Mouse (Mus musculus) adrenal gland, postnatal 10 days (tissue): Measurements from ENCODE around the gene Elavl1. TPM values are rescaled to one million over a fixed set of nuclear protein-coding genes. Genes with fewer than 3 reads are reported as not detected.

Experiments used
- DNase-seq: peaks from one replicate; pipeline ENCODE4 v3.0.0; 2021; ENCODE audit warnings: mixed read lengths
- total RNA-seq, 2 experiments: library from RNA; stranded (reverse); gene quantifications; 2 replicates each; pipeline ENCODE4 v1.2.3; 2021

The Elavl1 gene
- total RNA-seq, 2 experiments from 2014 or later, result 77.7 to 83.9 TPM

GRCm38 (mm10) chr8:4321031-4321430, 4.2 kb downstream of the Elavl1 start:
- no peak for DNase-seq

DNA sequence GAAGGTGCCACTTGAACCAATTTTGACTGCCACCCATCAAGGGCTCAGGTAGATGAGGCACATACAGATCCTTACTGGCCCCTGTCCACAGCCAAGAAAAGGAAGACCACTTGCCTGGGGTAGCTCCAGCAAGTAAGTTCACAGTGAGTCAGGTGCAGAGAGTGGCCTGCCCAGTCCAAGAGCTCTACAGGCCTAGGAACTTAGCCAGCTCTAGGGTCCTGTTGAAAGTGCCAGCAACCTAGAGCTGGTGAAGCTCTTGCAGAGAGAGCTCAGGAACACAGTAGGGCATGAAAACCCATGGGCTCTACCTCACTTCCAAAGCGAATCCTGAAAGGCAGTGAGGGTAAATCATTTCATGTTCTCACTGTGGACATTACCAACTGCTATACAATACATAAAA, 4.8 kb downstream of the Elavl1 start:
- no peak for DNase-seq

GRCm38 (mm10) chr8:4319573-4319872, 5.7 kb downstream of the Elavl1 start:
- no peak for DNase-seq

- DNase-seq, result no peak
Measured at GRCm38 (mm10) chr8:4318796-4319572, 6.2 kb downstream of the Elavl1 start.

GRCm38 (mm10) chr8:4318124-4318523, 7.1 kb downstream of the Elavl1 start:
- no peak for DNase-seq

DNA sequence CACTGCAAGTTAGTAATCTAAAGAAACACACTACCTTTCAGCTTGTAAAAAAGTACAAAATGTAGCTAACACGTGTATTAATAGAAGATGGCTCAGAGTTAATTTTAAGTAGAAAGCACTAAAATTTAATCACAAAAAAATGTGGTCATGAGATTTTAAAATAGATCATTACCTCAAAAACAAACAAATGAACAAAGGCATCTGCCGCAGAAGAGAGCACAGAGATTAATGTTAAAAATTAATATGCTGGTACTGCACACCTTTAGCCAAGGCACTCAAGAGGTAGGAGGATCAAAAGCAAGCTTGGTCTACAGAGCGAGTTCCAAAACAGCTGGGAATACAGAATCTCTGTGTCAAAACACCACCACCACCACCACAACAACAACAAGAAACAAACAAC, 10.4 kb downstream of the Elavl1 start:
- no peak for DNase-seq

DNA sequence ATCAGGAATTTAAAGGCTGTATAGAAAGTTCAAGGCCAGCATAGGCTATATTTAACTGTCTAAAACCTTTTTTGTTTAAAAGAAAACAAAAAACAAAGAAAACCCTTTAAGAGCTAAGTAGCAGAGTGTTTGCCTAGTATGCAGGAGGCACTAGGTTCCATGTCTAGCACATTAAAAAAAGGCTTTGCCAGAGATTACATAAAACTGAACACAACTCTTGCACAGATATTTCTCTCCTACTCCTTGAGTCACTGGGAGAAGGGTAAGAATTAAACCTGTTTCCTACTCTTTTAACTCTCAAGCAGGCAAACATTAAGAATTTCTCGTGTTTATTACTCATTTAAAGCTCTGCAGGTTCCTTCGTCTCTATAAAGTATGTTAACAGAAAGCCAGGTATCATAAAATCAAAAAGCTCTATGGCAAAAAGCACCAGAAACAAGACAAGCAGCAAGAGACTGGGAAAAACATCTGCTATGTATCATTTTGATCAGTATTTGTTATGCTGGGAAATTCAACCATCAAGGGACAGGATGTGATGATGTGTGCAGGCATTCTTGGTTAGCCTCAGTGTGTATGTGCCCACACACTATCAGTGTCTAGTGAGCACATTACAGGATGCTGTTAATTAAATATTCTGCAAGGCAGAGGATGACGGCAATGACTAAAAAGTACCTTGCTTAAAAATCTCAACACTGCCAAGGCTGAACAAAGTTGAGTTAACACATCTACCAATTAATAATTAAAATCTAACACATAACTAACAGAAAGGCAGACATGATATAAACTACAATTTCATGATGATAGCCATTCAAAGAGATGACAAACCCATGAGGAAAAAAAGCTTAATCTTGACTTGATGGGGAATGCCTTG, 11.7 kb downstream of the Elavl1 start:
- DNase-seq, result no peak

DNA sequence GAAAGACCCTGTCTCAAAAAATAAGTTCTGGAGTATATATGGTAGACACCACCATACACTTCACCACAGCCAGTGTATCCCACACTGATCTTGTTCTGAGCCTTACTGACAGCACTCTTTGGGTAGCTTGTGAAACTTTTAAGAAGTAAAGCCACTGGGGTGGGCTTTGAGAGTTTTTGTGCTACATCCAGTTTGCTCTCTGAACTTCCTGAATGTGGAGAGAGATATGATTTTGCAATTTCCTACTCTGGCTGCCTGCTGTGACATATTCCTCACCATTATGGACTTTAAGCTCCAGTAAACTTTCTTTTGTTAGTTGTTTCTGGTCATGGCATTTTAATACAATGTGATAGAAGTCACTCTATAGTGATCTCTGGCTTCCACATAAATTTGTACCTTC, 13.1 kb downstream of the Elavl1 start:
- no peak for DNase-seq

- DNase-seq, result no peak
Measured at GRCm38 (mm10) chr8:4305838-4306237, 19.4 kb downstream of the Elavl1 start.

DNA sequence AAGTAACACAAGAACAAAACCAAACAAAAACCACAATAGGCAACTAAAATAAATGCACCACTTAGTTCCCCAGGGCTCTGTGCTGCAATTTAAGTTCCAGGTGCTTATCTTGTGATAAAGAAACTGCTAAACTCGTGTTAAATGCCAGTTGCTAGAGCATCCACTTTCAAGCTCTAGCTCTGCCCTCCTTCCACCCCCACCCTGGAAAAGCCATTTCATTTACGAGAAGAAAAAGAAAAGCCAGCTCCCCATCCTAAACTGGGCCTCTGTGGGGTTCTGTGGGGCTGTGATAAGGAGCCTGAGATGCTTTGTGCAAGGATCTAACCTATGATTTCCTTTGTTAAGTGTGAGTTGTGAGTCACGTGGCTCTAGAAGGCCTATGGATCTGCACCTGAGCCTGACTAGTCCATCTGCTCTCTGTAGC, 21.1 kb downstream of the Elavl1 start:
- DNase-seq, result no peak

GRCm38 (mm10) chr8:4297822-4298221, 27.4 kb downstream of the Elavl1 start:
- DNase-seq, result no peak

DNA sequence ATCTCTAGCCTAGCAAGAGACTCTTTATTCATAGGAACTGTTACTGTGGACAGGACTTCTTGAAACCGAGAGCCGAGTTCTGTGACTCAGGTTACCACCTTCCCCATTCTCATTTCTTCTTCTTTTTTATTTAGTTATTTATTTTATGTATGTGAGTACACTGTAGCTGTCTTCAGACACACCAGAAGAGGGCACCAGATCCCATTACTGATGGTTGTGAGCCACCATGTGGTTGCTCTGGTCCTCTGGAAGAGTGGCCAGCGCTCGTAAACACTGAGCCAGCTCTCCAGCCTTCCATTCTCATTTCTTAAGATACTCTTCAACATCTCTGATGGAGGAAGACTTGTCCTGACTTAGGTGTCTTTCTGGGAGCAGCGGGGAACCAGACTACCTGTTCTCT, 32.5 kb downstream of the Elavl1 start:
- no peak for DNase-seq

DNA sequence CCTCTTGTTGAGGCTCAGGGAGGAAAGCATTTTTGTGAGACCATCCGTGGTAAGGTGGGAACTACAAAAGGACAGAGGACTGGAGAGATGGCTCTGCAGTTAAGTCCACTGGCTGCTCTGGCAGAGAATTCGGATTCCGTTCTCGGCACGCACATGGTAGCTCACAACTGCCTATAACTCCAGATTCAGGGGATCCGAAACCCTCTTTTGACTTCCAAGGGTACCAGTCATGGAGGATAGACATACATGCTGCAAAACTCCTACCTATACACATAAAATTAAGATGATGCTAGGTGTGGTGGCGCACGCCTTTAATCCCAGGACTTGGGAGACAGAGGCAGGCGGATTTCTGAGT, 49.1 kb downstream of the Elavl1 start:
- DNase-seq, result no peak

DNA sequence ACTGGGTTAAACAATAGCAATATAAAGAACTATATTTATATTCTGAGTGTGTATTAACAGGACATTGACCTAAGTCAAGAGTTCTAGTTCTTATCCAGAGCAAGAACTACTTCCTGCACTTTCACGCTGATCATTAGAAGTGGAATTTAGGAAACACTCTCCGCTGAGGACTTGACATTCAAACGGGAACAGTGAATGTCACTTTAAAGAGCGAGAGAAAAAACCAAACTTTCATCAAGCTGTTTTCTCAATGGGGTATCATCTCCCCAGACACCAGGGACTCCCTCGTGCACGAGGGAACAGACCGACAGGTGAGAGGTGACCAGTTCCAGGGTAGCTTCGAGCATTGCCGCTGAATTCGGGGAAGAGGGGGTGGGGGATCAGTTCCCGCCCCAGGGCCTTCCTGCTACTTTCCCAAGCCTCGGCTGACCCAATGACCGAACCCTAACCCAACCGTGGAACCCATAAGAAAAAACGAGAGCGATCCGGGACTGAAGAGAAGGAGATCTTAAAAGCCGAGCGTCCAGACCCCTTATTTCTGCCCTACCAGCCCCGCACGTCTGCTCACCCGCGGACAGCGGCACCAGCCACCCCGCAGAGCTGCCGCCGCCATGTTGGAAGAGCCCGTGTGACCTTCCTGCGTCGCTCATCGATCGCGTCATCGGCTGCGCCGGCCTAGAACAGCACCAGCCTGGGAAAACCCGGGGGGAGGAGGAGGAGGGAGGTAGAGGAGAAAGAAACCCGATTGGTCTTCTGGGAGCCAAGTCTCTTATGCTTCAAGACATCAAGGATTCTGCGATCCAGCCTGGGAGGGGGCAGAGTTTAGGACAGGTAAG, 49.7 kb downstream of the Elavl1 start, which contains the start of gene Timm44:
Gene Timm44, minus strand, starts transcription at position 639 of the 836 bp plus-strand sequence.
- peak; percentile 96 for DNase-seq

DNA sequence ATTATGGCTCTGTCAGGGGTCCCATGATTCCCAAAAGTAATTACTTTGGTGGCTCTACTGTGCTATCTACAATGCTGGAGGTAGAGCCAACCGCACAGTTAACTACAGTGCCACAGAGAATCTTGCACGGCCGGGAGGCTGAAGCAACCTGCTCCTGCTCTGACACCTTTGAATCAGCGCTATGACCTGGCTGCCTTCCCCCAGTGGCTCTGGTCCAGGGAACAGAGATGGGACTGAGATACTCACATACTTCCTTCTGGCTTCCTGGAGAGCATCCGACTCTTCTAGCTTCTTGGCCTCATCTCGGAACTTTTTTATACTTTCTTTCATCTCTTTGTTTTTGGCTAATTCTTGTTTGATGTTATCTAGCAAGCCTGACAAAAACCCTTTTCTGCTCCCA, 55.6 kb downstream of the Elavl1 start:
- DNase-seq, result no peak

GRCm38 (mm10) chr8:4267627-4268026, 57.6 kb downstream of the Elavl1 start:
- DNase-seq, result peak; percentile 50

GRCm38 (mm10) chr8:4265160-4265914, 59.9 kb downstream of the Elavl1 start:
- no peak for DNase-seq

- no peak for DNase-seq
Measured at GRCm38 (mm10) chr8:4263105-4263791, 62.0 kb downstream of the Elavl1 start.

GRCm38 (mm10) chr8:4259805-4260170, 65.4 kb downstream of the Elavl1 start:
- DNase-seq, result no peak

- peak; percentile 99 for DNase-seq
Measured at GRCm38 (mm10) chr8:4259125-4259804, 65.9 kb downstream of the Elavl1 start, which contains the start of gene Ctxn1. Gene Ctxn1 (minus strand): TSS chr8:4259274.

DNA sequence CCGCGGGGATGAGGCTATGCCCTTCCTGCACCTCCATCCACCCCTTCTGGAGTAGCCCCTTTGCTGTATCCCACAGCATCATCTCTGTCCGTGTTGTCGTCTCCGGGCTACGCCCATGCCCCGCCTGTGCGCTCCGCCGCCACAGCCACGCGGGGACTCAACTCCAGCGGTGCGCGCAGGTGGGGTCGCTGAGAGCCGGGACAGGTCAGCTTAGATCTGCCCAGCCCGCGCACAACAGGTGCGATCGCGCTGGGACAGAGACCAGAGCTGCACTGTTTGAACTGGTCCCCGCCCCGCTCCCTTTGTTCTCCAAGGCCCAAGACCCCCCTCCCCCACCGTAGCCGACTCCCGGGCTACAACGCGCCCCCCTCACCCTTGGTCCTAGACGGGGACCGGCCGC, 66.5 kb downstream of the Elavl1 start:
- peak; percentile 35 for DNase-seq
